Mouse (Mus musculus): ENCODE data around the gene Pigp. TPM values are rescaled to one million over a fixed set of nuclear protein-coding genes. Genes with fewer than 3 reads are reported as not detected.

Pigp gene
- polyA plus RNA-seq, 1 experiment from 2014 or later = 165 TPM

DNA sequence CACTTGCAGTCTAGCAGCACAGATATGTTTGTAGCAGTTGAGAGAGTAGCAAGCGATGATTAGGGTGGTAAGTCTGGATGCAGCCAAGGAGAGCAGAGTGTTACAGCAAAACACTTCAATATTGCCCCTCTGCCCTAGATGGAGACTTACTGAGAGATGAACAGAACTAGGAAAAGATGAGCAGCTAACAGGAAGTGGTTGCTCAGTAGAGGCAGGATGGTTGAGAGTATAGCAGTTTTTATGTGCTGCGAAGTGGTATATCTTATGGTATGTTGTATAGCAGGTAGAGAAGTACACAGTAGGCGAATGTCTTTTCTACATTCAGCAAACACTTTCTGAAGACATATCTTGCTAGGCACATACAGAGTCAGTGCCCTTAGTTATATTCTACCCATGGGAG lies 11.6 kb upstream of the Pigp start:
- ATAC-seq = no peak
- 93% methylated on average over 3 of the region's 3 CpGs for WGBS
- H3K4me1 ChIP-seq (replicated peaks; ENCODE audit: control insufficient read depth, insufficient read depth, low read length) = no peaks in the 10 kb centered on the region
- no peak overlapping the region for H3K4me2 ChIP-seq (replicated peaks; ENCODE audit: low read depth)
- H3K27me3 ChIP-seq (replicated peaks; ENCODE audit: control insufficient read depth, insufficient read depth, low read length) = no peaks in the 10 kb centered on the region
- H3K36me3 ChIP-seq (ENCODE audit: control insufficient read depth, insufficient read depth) = no peaks in the 10 kb centered on the region
- no peak for TF ChIP-seq CTCF (IDR thresholded peaks at IDR 0.05; ENCODE audit: low read depth)
- no peak overlapping the region for H3K9ac ChIP-seq (ENCODE audit: low read depth, low read length)
- H3K27ac ChIP-seq (ENCODE audit: low read depth, low read length) = no peak overlapping the region
- H3K9me3 ChIP-seq (ENCODE audit: control insufficient read depth) = no peaks in the 10 kb centered on the region
- no peak overlapping the region for H3K4me3 ChIP-seq (ENCODE audit: low read depth, low read length)

DNA sequence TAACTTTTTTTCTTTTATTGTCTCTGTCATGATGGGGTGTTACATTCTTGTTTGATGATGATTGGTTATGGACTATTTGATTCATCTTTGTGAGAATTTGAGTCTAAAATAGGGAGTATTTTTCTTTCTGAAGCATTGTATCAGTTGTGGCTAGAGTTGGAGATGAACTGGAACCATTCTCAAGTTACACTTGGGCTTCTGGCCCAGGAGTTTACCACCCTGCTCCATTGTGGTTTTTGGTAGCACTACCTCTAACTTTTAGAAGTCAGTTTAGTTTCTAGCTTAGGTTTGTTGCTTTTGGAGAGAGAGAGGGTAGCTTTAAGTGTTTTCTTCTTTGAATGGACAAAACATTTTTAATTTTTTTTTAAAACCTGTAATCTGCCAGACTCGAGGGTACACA lies 7.7 kb upstream of the Pigp start:
- 74% methylated on average over 1 of the region's 1 CpGs for WGBS
- no peak overlapping the region for H3K4me3 ChIP-seq (ENCODE audit: low read depth, low read length)
- no peak overlapping the region for H3K4me2 ChIP-seq (replicated peaks; ENCODE audit: low read depth)
- no peak overlapping the region for H3K9ac ChIP-seq (ENCODE audit: low read depth, low read length)
- H3K4me1 ChIP-seq (replicated peaks; ENCODE audit: control insufficient read depth, insufficient read depth, low read length) = no peaks in the 10 kb centered on the region
- TF ChIP-seq CTCF (IDR thresholded peaks at IDR 0.05; ENCODE audit: low read depth) = no peak
- H3K36me3 ChIP-seq (ENCODE audit: control insufficient read depth, insufficient read depth) = no peaks in the 10 kb centered on the region
- no peak for ATAC-seq
- H3K9me3 ChIP-seq (ENCODE audit: control insufficient read depth) = no peaks in the 10 kb centered on the region
- H3K27ac ChIP-seq (ENCODE audit: low read depth, low read length) = no peak overlapping the region
- no peaks in the 10 kb centered on the region for H3K27me3 ChIP-seq (replicated peaks; ENCODE audit: control insufficient read depth, insufficient read depth, low read length)

DNA sequence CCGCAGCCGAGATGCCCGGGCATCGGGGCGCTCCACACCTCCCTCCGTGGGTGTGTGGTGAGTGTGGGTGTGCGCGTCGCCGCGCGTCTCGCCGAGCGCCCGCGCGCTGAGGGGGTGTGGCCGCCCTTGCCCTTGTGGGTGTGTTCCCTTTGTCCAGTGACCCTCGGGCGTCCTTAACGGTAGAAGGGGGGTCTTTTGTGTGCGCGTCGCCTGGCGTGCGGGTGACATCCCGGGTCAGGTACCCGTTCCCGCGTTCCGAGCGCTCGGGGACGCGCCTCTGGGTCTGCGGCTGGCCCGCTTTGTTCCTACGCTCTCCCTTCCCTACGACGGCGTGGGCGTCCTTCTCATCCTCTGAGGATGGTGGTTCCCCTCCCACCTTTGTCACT lies 734 bp downstream of the Pigp start:
- TF ChIP-seq CTCF (IDR thresholded peaks at IDR 0.05; ENCODE audit: low read depth) = no peak
- Histone ChIP-seq H3K36me3 (ENCODE audit: control insufficient read depth, insufficient read depth) (no peaks in the 10 kb centered on the region), H3K9me3 (ENCODE audit: control insufficient read depth) (no peaks in the 10 kb centered on the region), H3K9ac (ENCODE audit: low read depth, low read length) (peak overlapping the region; percentile 84), H3K4me3 (ENCODE audit: low read depth, low read length) (peak overlapping the region; percentile 87), H3K4me1 (replicated peaks; ENCODE audit: control insufficient read depth, insufficient read depth, low read length) (peaks cover 4% of the 10 kb centered on the region; the same call in 1 of the 2 replicates), H3K27me3 (replicated peaks; ENCODE audit: control insufficient read depth, insufficient read depth, low read length) (no peaks in the 10 kb centered on the region), H3K27ac (ENCODE audit: low read depth, low read length) (peak overlapping the region; percentile 91), H3K4me2 (replicated peaks; ENCODE audit: low read depth) (peak overlapping the region; percentile 88)
- under 1% methylated on average over 41 of the region's 43 CpGs for WGBS
- ATAC-seq = peak; percentile 80

DNA sequence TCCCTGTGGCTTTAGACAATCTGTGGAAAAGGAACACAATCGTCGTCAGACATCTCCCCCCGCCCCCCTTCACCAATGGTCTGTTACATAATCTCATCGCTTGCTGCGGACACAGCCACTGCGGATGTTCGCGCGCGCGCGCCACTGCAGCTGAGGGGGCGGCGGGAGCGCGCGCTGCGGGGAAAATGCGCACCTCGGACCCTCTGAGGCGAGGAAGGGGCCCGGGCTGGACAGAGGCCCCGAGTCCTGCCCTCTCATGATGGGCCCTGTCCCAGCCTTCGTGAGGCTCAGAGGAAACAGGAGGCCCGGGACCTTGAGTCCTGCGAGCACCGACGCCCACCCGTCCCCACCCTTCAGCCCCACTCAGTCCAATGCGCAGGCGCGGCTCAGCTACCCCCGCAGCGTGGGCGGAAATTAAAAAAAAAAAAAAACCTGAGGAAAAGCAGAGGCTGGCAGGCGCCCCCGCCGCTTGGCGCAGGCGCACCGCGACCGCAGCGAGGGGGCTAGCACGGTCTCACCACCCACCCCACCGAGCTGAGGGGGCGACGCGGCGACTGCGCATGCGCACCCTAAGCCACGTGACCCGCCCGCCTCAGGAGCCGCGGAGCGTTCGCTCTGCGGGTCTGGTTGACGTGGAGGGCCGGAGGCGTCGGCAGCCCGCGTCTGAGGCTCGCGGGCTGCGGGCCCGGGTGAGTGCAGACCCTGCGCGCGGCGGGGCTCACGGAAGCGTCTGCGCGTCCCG lies 1.3 kb downstream of the Pigp start, which contains the start of gene Ttc3:
Gene Ttc3 (plus strand): TSS at position 446 of the 742 bp plus-strand sequence.
- H3K4me1 ChIP-seq (replicated peaks; ENCODE audit: control insufficient read depth, insufficient read depth, low read length) = peaks cover 4% of the 10 kb centered on the region; the same call in 1 of the 2 replicates
- no peaks in the 10 kb centered on the region for H3K27me3 ChIP-seq (replicated peaks; ENCODE audit: control insufficient read depth, insufficient read depth, low read length)
- H3K4me3 ChIP-seq (ENCODE audit: low read depth, low read length) = peak within 1 kb of the TSS; percentile 87
- peak within 1 kb of the TSS; percentile 88 for H3K4me2 ChIP-seq (replicated peaks; ENCODE audit: low read depth)
- peak within 1 kb of the TSS; percentile 91 for H3K27ac ChIP-seq (ENCODE audit: low read depth, low read length)
- peak; percentile 77 for ATAC-seq
- under 1% methylated on average over 71 of the region's 79 CpGs for WGBS
- peak within 1 kb of the TSS; percentile 84 for H3K9ac ChIP-seq (ENCODE audit: low read depth, low read length)
- TF ChIP-seq CTCF (IDR thresholded peaks at IDR 0.05; ENCODE audit: low read depth) = no peak
- H3K36me3 ChIP-seq (ENCODE audit: control insufficient read depth, insufficient read depth) = no peaks in the 10 kb centered on the region
- H3K9me3 ChIP-seq (ENCODE audit: control insufficient read depth) = no peaks in the 10 kb centered on the region

DNA sequence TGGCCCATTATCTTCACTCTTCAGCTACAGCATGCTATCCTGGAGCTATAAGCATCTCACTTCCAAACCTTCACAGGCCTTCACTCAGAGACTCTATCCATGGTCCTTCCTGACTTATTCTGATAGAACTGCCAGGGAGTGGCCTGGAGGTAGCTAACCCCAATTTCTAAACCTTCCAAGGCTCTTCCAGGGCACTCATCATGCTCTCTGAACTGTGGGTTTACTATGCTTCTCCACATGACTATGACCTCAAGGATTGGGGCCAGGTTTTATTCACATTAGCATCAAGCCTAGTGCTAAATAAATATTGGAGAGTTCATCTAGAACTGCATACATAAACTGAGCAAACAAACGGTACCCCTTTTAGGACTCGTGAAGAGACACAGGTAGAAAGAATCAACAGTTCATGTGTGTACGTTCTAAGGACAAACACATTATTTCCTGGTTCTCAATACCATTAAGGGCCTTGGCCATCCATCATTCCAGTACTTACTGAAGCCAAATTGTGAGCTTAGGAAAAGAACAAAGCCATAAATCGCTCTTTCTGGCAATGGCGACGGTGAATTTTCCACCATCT lies 2.0 kb downstream of the Pigp start:
- Histone ChIP-seq H3K27me3 (replicated peaks; ENCODE audit: control insufficient read depth, insufficient read depth, low read length) (no peaks in the 10 kb centered on the region), H3K9me3 (ENCODE audit: control insufficient read depth) (no peaks in the 10 kb centered on the region), H3K4me3 (ENCODE audit: low read depth, low read length) (peak overlapping the region; percentile 87), H3K4me2 (replicated peaks; ENCODE audit: low read depth) (peak overlapping the region; percentile 88), H3K36me3 (ENCODE audit: control insufficient read depth, insufficient read depth) (no peaks in the 10 kb centered on the region), H3K27ac (ENCODE audit: low read depth, low read length) (peak overlapping the region; percentile 91), H3K4me1 (replicated peaks; ENCODE audit: control insufficient read depth, insufficient read depth, low read length) (peaks cover 4% of the 10 kb centered on the region; the same call in 1 of the 2 replicates), H3K9ac (ENCODE audit: low read depth, low read length) (peak overlapping the region; percentile 84)
- 3% methylated on average over 6 of the region's 6 CpGs for WGBS
- no peak for TF ChIP-seq CTCF (IDR thresholded peaks at IDR 0.05; ENCODE audit: low read depth)
- no peak for ATAC-seq

DNA sequence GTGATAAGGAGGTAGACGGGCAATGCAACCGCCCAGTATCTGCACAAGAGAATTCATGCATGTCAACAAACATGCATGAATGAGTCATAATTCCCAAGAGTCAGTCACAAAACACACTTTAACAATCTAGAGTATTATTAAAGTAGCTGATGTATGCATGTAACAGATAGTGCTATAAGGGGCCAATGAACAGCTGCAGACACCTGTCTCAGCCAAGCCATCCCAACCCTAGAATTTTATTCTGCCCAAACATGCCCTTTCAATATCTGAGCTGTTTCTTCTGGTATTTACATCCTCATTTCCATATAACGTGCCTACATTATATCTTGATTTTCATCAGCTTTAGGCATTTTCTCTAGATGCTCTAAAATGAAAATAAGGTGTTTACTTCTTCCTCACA lies 6.2 kb downstream of the Pigp start:
- Histone ChIP-seq H3K9me3 (ENCODE audit: control insufficient read depth) (no peaks in the 10 kb centered on the region), H3K9ac (ENCODE audit: low read depth, low read length) (no peak overlapping the region), H3K27ac (ENCODE audit: low read depth, low read length) (no peak overlapping the region), H3K36me3 (ENCODE audit: control insufficient read depth, insufficient read depth) (peaks cover 4% of the 10 kb centered on the region; the same call in 1 of the 2 replicates), H3K4me2 (replicated peaks; ENCODE audit: low read depth) (no peak overlapping the region), H3K4me3 (ENCODE audit: low read depth, low read length) (no peak overlapping the region), H3K4me1 (replicated peaks; ENCODE audit: control insufficient read depth, insufficient read depth, low read length) (peaks cover 4% of the 10 kb centered on the region; the same call in 1 of the 2 replicates), H3K27me3 (replicated peaks; ENCODE audit: control insufficient read depth, insufficient read depth, low read length) (no peaks in the 10 kb centered on the region)
- ATAC-seq = no peak
- 73% methylated on average over 3 of the region's 3 CpGs for WGBS
- no peak for TF ChIP-seq CTCF (IDR thresholded peaks at IDR 0.05; ENCODE audit: low read depth)
